Mouse (Mus musculus) lung, embryonic 16.5 days (tissue): ENCODE data around the gene Tspan18. TPM values are rescaled to one million over a fixed set of nuclear protein-coding genes. Genes with fewer than 3 reads are reported as not detected.

Source experiments
- ATAC-seq: fragments of 200-750 bp; cut with Nextera tagmentation; 2 replicates; pipeline ENCODE4 v1.8.0; 2017; ENCODE audit warnings: low read depth, mild to moderate bottlenecking, moderate library complexity
- H3K27ac ChIP-seq: fragments of 300-500 bp; sonication (generic); 2 replicates; pipeline ENCODE4 v1.5.1; 2014; ENCODE audit warnings: mild to moderate bottlenecking, control low read depth, low read length
- H3K27me3 ChIP-seq: fragments of 300-500 bp; sonication (generic); 2 replicates; pipeline ENCODE4 v1.6.1; 2014; ENCODE audit warnings: low read depth, low read length, mixed read lengths; ENCODE audit not compliant: control insufficient read depth, insufficient read depth
- H3K36me3 ChIP-seq: fragments of 300-500 bp; sonication (generic); 2 replicates; pipeline ENCODE4 v1.6.1; 2014; ENCODE audit warnings: low read length; ENCODE audit not compliant: control insufficient read depth, insufficient read depth
- H3K4me1 ChIP-seq: fragments of 300-500 bp; sonication (generic); replicated peaks from 2 replicates; pipeline ENCODE4 v1.6.1; 2014; ENCODE audit warnings: low read length, mixed read lengths; ENCODE audit not compliant: control insufficient read depth, insufficient read depth
- H3K4me2 ChIP-seq: fragments of 300-500 bp; sonication (generic); 2 replicates; pipeline ENCODE4 v1.6.1; 2014; ENCODE audit warnings: low read depth, low read length, control low read depth
- H3K4me3 ChIP-seq: fragments of 300-500 bp; sonication (generic); 2 replicates; pipeline ENCODE4 v1.5.1; 2014; ENCODE audit warnings: mild to moderate bottlenecking, low read length, control low read depth
- H3K9ac ChIP-seq: fragments of 300-500 bp; sonication (generic); 2 replicates; pipeline ENCODE4 v1.6.1; 2014; ENCODE audit warnings: low read length, control low read depth
- H3K9me3 ChIP-seq: fragments of 300-500 bp; sonication (generic); 2 replicates; pipeline ENCODE4 v1.6.1; 2016; ENCODE audit warnings: low read length; ENCODE audit not compliant: control insufficient read depth
- WGBS: fragments of 180-500 bp; shearing (Covaris S2); extraction: QIAGEN DNeasy Blood & Tissue Kit; methylation state at CpG from one replicate; pipeline ENCODE4 v1.1.7; 2014; 5-methylcytosine and 5-hydroxymethylcytosine counted together
- polyA plus RNA-seq: library from polyadenylated mRNA; unstranded; fragments of >200 nt; fragmentation: Nextera tagmentation; extraction: Ambion mirVana; gene quantifications from 2 replicates; pipeline ENCODE4 v1.2.1, GENCODE M21; 2015

Gene Tspan18
- polyA plus RNA-seq, 1 experiment from 2014 or later: 29.7 TPM

- H3K9me3 ChIP-seq: no peaks in the 10 kb centered on the region
- no peak overlapping the region for H3K9ac ChIP-seq
- no peak for ATAC-seq
- H3K27me3 ChIP-seq: no peaks in the 10 kb centered on the region
- H3K4me1 ChIP-seq: peaks cover 4% of the 10 kb centered on the region; the same call in 1 of the 2 replicates
- no peak overlapping the region for H3K4me2 ChIP-seq
- no peak overlapping the region for H3K27ac ChIP-seq
- H3K4me3 ChIP-seq: no peak overlapping the region
- peaks cover 4% of the 10 kb centered on the region for H3K36me3 ChIP-seq
- WGBS: 80% methylated on average over 6 of the region's 6 CpGs
These were observed 129.7 kb downstream of the Tspan18 start for GRCm38 (mm10) chr2:93204571-93204970.

GRCm38 (mm10) chr2:93203682-93204081 lies 130.6 kb downstream of the Tspan18 start:
- WGBS: 15% methylated on average over 10 of the region's 10 CpGs
- ATAC-seq: peak; percentile 37; the same call in 1 of the 2 replicates

GRCm38 (mm10) chr2:93202782-93203181 lies 131.5 kb downstream of the Tspan18 start:
- Histone ChIP-seq H3K27me3 (no peaks in the 10 kb centered on the region), H3K36me3 (peaks cover 4% of the 10 kb centered on the region), H3K4me2 (no peak overlapping the region), H3K4me1 (peaks cover 4% of the 10 kb centered on the region; the same call in 1 of the 2 replicates), H3K9me3 (no peaks in the 10 kb centered on the region), H3K9ac (no peak overlapping the region), H3K27ac (no peak overlapping the region), H3K4me3 (no peak overlapping the region)
- no peak for ATAC-seq
- 23% methylated on average over 1 of the region's 1 CpGs for WGBS

More at GRCm38 (mm10) chr2:93203682-93204081, 130.6 kb downstream of the Tspan18 start:
- Histone ChIP-seq H3K27ac (no peak overlapping the region), H3K27me3 (no peaks in the 10 kb centered on the region), H3K4me1 (peaks cover 4% of the 10 kb centered on the region; the same call in 1 of the 2 replicates), H3K9me3 (no peaks in the 10 kb centered on the region), H3K9ac (no peak overlapping the region), H3K4me2 (no peak overlapping the region), H3K4me3 (no peak overlapping the region), H3K36me3 (peaks cover 4% of the 10 kb centered on the region)

DNA sequence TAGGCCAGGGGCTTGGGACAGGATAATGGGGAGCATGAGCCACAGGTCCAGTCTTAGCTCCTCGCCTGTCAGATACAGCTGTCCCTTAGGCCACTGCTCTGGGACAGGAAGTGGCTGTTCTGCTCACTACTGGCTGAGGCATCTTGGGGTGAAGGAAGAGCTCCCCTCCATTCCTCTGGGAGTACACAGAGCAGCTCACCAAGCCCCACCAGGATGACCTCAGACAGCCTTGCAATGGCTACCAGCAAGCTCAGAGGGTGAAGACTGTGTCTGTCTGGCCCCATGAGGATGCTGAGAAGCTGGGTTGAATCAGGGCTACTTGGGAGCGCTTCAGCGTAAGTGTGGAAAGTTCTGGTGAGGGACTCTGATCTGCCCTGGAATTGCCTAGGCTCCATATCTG lies 132.3 kb downstream of the Tspan18 start:
- H3K4me2 ChIP-seq: no peak overlapping the region
- 79% methylated on average over 3 of the region's 3 CpGs for WGBS

GRCm38 (mm10) chr2:93200681-93201340 lies 133.5 kb downstream of the Tspan18 start:
- Histone ChIP-seq H3K4me3 (no peak overlapping the region), H3K4me2 (no peak overlapping the region), H3K9ac (no peak overlapping the region), H3K27ac (no peak overlapping the region), H3K27me3 (no peaks in the 10 kb centered on the region), H3K9me3 (no peaks in the 10 kb centered on the region), H3K4me1 (peaks cover 4% of the 10 kb centered on the region; the same call in 1 of the 2 replicates), H3K36me3 (peaks cover 4% of the 10 kb centered on the region)
- no peak for ATAC-seq
- 54% methylated on average over 10 of the region's 10 CpGs for WGBS

More for the DNA sequence above, 132.3 kb downstream of the Tspan18 start:
- peaks cover 4% of the 10 kb centered on the region for H3K36me3 ChIP-seq
- no peak overlapping the region for H3K9ac ChIP-seq
- ATAC-seq: no peak
- no peaks in the 10 kb centered on the region for H3K9me3 ChIP-seq
- H3K27me3 ChIP-seq: no peaks in the 10 kb centered on the region
- H3K4me3 ChIP-seq: no peak overlapping the region
- H3K4me1 ChIP-seq: peaks cover 4% of the 10 kb centered on the region; the same call in 1 of the 2 replicates
- no peak overlapping the region for H3K27ac ChIP-seq

GRCm38 (mm10) chr2:93199531-93199974 lies 134.8 kb downstream of the Tspan18 start:
- Histone ChIP-seq H3K4me3 (no peak overlapping the region), H3K36me3 (peaks cover 4% of the 10 kb centered on the region), H3K9ac (no peak overlapping the region), H3K4me1 (peaks cover 6% of the 10 kb centered on the region), H3K27me3 (no peaks in the 10 kb centered on the region), H3K4me2 (no peak overlapping the region), H3K9me3 (no peaks in the 10 kb centered on the region), H3K27ac (no peak overlapping the region)
- peak; percentile 41 for ATAC-seq
- 41% methylated on average over 13 of the region's 13 CpGs for WGBS

- peaks cover 4% of the 10 kb centered on the region for H3K36me3 ChIP-seq
- H3K9ac ChIP-seq: no peak overlapping the region
- H3K27me3 ChIP-seq: no peaks in the 10 kb centered on the region
- H3K4me2 ChIP-seq: no peak overlapping the region
- no peak overlapping the region for H3K27ac ChIP-seq
- WGBS: 12% methylated on average over 3 of the region's 3 CpGs
- ATAC-seq: peak; percentile 52
- peaks cover 10% of the 10 kb centered on the region for H3K4me1 ChIP-seq
- H3K4me3 ChIP-seq: no peak overlapping the region
- H3K9me3 ChIP-seq: no peaks in the 10 kb centered on the region
These were observed 135.5 kb downstream of the Tspan18 start for GRCm38 (mm10) chr2:93198846-93199245.

DNA sequence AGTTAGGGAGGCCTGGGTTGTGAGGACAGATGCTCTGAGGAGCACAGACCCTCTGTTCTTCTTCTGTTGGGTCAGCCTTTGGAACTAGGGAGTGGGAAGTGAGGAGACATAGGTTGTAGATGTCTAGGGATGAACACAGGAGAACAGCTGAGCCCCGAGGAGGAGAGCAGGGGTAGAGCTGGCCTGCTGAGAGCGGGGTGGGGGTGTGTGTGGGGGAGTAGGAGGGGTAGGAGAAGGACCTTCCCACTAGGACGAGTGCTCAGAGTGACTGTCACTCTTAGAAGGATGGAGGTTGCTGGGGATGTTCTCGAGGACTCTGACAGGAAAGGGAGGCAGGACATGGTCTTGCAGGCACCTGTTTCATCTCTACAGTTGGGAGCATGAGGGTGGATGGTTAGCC lies 140.5 kb downstream of the Tspan18 start:
- ATAC-seq: no peak
- H3K4me2 ChIP-seq: no peak overlapping the region
- no peak overlapping the region for H3K4me3 ChIP-seq
- H3K4me1 ChIP-seq: peaks cover 32% of the 10 kb centered on the region
- H3K27ac ChIP-seq: no peak overlapping the region
- no peak overlapping the region for H3K9ac ChIP-seq
- no peaks in the 10 kb centered on the region for H3K27me3 ChIP-seq
- no peaks in the 10 kb centered on the region for H3K9me3 ChIP-seq
- 47% methylated on average over 4 of the region's 4 CpGs for WGBS
- no peaks in the 10 kb centered on the region for H3K36me3 ChIP-seq

GRCm38 (mm10) chr2:93192671-93193080 lies 141.6 kb downstream of the Tspan18 start:
- no peak overlapping the region for H3K4me2 ChIP-seq
- no peaks in the 10 kb centered on the region for H3K9me3 ChIP-seq
- WGBS: 11% methylated on average over 6 of the region's 6 CpGs
- no peak for ATAC-seq
- H3K27ac ChIP-seq: peak overlapping the region; percentile 21; the same call in 1 of the 2 replicates
- H3K27me3 ChIP-seq: no peaks in the 10 kb centered on the region
- no peak overlapping the region for H3K4me3 ChIP-seq
- H3K36me3 ChIP-seq: no peaks in the 10 kb centered on the region
- no peak overlapping the region for H3K9ac ChIP-seq
- H3K4me1 ChIP-seq: peaks cover 32% of the 10 kb centered on the region
